Mouse (Mus musculus) MN1 (cell line): Measurements from ENCODE around the gene Hadha.

Source experiments
- DNase-seq: peaks from one replicate; pipeline ENCODE4 v3.0.0-alpha.2; 2016; ENCODE audit warnings: low spot score

Gene Hadha

GRCm38 (mm10) chr5:30154474-30155394 is at the start of gene Hadha, which contains the start of gene Hadhb:
Gene Hadha, minus strand, starts transcription at chr5:30155162.
Gene Hadhb, plus strand, starts transcription at chr5:30155248.
- peak; percentile 89 for DNase-seq

DNA sequence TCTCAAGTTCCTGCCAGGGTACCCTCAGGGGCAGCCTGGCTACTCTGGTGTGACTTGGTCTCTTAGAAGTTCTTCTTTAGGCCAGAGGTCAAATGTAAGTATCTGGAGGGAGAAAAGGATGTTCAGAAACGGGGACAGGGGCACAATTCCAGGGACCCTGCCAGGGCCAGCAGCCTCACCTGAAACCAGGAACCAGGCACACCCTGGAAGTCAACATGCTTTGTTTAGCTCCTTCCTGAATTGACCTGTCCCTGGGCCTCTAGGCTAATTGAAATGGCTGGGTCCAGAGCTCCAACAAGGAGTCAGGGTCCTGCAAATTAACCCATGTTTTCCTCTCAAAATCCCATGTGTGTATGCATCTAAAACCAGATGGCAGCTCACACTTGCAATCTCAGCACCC is 49.5 kb upstream of the Hadha start:
- DNase-seq, result no peak

- DNase-seq, result no peak
Measured at GRCm38 (mm10) chr5:30203216-30203885, 48.4 kb upstream of the Hadha start.

- no peak for DNase-seq
Measured at GRCm38 (mm10) chr5:30202221-30202620, 47.3 kb upstream of the Hadha start.

DNA sequence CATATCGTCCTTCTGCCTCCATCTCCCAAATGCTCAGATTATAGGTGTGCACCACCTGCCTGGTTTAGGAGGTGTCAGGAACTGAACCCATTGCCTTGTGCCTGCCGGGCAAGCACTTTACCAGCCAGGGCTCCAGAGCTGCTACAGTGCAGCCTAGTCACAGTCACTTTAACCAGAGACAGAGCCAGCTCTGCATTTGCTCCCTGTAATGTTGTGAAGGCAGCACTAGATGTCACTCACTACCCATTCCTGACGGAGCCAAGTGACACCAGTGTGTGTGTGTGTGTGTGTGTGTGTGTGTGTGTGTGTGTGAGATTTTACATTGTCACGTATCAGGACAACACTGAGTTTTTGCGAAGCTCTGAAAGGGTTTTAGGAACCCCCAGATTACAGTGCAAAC is 46.6 kb upstream of the Hadha start:
- DNase-seq, result peak; percentile 41

DNA sequence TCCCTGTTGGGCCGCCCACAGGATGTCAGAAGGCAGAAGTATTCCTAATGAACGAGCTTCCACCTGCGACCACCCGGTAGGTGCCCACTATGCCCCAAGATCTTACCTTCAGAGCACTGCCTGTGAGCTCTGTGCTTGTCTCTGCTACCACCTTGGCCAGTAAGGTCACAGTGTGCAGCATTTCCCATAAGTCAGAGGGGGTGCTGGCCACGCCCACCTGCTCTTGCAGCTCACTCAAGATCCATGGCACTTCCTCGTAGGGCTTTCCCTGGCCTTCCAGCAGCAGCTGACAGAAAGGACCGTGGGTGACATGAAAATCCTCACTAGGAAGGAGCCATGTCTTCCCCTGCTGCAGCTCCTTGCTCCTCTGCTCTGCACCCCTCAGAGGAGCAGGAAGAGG is 43.3 kb upstream of the Hadha start:
- no peak for DNase-seq

DNA sequence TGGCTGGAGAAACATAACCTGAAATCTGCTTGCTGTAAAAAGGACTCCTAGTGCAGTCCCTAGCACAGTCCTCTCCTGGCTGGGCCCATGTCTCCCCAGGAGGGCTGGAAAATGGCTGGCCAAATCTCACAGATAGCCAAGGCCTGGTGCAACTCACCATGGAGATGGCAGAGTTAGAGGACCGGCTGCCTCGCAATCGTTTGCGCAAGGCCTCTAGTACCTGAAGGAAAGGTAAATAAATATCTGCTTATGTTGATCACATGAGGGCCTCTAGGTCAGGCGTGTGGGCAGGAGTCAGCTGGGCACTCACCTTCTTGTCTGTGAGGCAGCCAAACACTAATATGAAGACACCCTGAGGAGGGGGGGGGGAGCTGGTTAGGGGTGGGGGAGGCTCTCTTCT is 40.4 kb upstream of the Hadha start:
- no peak for DNase-seq

GRCm38 (mm10) chr5:30192452-30192851 is 37.5 kb upstream of the Hadha start:
- no peak for DNase-seq

DNA sequence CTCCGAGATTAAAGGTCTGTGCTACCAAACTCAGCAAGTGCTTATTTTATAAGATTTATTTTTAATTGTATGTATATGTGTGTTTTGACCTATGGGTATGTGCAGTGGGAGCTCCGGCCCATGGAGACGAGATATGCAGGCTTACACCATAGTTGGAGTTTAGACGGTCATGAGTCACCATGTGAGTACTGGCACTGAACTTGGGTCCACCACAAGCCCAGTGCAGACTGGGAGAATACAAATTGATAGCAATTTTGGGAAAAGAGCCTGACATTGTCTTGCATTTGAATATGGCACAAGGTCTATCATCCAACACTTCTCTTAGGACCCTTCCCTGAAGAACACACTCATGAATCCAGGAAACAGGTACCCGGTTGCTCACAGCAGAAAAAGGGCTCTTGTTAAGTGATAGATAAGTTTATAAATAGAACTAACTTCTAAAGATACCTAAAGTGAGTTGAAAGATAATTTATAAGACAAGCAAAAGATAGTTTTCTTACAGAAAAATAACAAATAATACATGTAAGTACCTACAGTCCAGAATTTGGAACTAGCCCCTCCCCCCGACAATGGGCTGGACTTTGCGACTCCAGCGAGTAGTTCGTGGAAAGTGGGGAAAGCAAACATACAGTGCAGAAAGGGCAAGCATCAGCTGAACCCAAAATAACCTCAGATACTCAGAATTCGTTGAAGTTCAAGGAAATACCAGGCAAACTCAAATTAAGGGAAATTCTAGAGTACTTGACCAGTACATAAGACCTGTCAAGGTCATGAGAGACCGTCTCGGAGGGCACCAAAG is 32.9 kb upstream of the Hadha start:
- no peak for DNase-seq

DNA sequence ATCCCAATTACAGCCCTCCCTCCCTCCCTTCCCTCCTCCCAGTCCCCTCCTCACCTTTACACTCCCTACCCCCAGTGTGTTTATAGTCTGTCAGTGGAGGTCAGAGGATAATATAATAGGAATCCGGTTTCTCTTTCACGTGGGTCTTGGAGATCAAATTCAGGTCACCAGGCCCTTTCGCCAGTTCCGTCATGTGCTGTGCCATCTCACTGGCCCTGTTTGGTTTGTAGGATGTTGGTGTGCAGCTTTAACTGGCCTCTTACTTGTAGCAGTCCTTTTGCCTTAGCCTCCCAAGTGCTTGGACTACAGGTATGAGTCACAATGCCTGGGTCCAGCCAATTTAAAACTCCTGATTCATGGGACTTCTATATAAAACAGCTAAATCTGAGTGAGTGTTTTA is 20.8 kb upstream of the Hadha start:
- no peak for DNase-seq

DNA sequence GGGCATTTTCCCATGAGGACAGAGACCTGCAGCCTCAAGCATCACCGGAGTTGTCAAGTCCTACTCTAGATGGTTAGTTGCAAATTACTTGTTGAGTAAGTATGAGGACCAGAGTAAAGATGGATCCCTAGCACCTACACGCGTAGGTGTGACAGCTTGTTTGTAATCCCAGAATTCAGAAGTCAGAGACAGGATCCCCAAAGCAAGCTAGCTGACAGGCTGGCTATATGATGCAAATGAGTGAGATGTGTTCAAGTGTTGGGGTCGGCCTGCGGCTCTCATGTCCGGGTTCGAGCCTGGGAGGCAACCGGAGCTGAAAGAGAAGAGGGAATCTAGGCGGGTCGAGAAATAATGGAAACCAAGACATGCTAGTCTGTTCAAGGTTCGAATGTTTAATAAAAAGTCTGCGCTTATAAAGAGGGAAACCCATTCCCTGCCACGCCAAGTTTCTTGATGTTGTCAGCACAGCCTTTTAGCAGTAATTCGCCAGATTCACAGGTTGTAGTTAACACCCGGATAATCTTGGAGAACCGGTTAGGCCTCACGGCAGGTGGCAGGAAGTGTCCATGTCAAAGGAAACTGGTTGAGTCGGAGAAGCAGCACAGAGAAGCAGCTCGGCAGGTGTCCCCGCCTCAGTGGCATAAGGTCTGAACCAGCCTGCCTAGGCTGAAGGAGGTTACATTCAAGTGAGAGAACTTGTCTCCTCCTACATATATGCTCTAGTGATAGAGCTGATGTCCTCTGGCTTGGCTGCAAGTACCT is 18.1 kb upstream of the Hadha start:
- no peak for DNase-seq

- no peak for DNase-seq
Measured at GRCm38 (mm10) chr5:30172115-30172514, 17.2 kb upstream of the Hadha start.

DNA sequence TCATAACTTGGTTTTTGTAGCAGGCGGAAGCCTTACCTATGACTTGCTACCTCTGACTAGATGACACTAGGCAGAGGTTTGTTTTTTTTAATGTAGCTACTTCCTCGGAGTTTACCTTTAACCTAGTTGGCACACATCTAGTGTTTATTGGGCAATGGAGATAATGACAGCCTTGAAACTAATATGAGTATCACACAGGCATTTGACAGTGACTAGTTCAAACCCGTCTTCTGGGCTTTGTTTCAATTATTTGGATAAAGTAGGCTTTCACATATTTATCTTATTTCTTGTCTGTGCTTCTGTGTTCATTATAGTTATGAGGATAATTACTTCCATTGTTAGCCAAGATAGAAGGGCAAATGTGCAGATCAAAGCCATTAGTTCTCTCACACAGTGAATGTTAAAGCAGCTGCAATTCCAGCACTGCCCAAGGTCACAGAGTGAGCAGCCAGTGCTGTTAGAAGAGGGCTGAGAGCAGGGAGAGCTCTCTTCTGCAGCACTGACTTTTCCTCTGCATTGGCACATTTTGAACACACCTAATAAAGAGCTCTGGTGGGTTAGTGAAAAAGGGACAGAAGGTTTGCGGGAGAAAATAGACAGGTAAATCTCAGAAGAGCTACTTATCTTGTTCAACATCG is 15.5 kb upstream of the Hadha start:
- DNase-seq, result no peak

GRCm38 (mm10) chr5:30165234-30165946 is 10.4 kb upstream of the Hadha start:
- DNase-seq, result no peak

GRCm38 (mm10) chr5:30162339-30162738 is 7.4 kb upstream of the Hadha start:
- no peak for DNase-seq

DNA sequence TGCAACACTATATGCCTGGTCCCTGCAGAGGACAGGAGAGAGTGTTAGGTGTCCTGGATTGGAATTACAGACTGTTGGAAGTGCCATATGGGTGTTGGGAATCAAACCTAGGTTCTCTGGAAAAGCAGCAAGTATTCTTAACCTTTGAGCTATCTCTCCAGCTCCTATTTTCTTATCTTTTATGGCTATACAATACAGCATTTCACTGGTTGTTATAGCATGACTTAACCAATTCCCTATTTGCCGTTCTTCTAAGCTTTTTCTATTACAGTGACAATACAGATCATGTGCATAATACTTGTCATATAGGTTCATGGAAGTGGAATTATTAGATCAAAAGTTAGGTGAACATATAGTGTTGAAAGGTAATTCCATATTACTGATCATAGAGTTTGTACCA is 6.9 kb upstream of the Hadha start:
- no peak for DNase-seq

GRCm38 (mm10) chr5:30159601-30160000 is 4.6 kb upstream of the Hadha start:
- DNase-seq, result no peak

GRCm38 (mm10) chr5:30155821-30156629 is 1.1 kb upstream of the Hadha start:
- peak; percentile 9 for DNase-seq

DNA sequence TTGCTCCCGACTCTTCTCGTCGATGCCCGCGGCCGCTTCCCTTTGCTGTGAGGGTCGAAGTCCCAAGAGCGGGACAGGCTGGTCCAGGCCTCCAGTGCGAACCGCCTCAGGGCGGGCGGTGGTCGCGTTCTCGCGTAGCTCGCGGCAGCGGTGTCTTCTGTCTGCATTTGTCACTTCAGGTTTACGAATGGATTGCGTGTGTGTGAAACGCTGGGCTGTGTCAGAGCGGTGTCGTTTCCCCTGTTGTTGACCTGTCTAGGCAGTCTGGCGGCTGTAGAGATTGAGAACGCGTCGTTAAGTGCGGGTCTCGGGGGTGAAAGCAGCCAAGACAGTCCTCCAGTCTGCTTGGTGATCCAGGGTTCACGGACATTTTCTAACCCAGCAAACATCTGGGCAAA is 432 bp upstream of the Hadha start:
- no peak for DNase-seq

GRCm38 (mm10) chr5:30154013-30154412 is 949 bp downstream of the Hadha start:
- DNase-seq, result peak; percentile 46
